Comparison of ENCODE assay signal across 8 mouse cellular contexts in the genomic region with DNA sequence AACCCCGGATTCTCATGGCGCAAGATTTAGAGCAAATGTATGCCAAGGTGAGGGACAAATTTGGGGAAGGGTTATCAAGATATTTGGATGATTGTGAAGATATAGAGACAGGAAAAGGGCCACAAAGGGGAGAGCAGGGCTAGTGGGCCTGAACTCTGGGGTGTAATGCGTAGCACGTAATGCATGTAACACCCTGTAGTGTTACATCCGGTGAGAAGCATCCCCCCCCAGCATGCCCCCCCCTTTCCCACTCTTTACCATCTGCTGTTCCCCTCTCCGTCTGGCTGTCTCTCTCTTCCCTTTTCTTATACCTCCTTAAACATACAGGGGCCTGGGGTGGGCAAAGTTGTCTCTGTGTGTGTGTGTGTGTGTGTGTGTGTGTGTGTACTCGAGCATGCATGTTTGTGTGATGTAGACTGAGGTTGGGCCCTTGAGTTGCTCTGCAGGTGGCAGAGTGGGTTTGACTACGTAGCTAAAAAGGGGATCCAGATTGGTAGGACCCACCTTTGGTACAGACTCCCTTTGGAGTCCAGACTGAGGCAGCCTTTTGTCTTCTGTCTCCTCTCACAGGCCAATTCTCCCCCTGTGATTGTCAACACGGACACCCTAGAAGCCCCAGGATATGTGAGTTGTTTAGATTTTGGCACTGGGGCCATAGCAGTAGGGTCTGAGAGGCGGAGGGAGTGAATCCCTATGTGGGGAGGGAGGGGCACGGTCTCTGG. TPM values are rescaled to one million over a fixed set of nuclear protein-coding genes. Genes with fewer than 3 reads are reported as not detected.
DNase-seq lines count a peak whose midpoint lies in the region; ATAC-seq and TF ChIP-seq lines count a peak whose summit lies in the region.
"Had no signal": no experiment of that assay in that cellular context is flagged by ENCODE, and none has a peak within 500 bp of the region (broad histone marks: within the 10 kb centered on the region; RNA-seq: fewer than 3 reads in every experiment).

No protein-coding gene starts in this region.

- H3K4me1 ChIP-seq in liver, embryonic 12.5 days: peaks cover 45% of the 10 kb centered on the region
- H3K4me1 ChIP-seq in liver, postnatal 0 days (ENCODE audit: insufficient read depth): peaks cover 7% of the 10 kb centered on the region
- peaks cover 34% of the 10 kb centered on the region for H3K4me1 ChIP-seq in forebrain, embryonic 11.5 days (replicated peaks; ENCODE audit: control insufficient read depth, insufficient read depth, low read length)
- H3K4me1 ChIP-seq in limb, embryonic 10.5 days: peaks cover 57% of the 10 kb centered on the region

- peak overlapping the region; percentile 54; the same call in 1 of the 2 replicates for H3K4me2 ChIP-seq in liver, embryonic 12.5 days
- no peak overlapping the region; the same call in 1 of the 2 replicates for H3K4me2 ChIP-seq in liver, postnatal 0 days (ENCODE audit: low read depth, low read length)
- H3K4me2 ChIP-seq in forebrain, embryonic 11.5 days (ENCODE audit: low read depth, low read length, severe bottlenecking): peak overlapping the region; percentile 51

- TF ChIP-seq EP300 in liver, postnatal 0 days (IDR thresholded peaks at IDR 0.05; ENCODE audit: low read depth): no peak

- ATAC-seq in liver, embryonic 12.5 days: no peak
- no peak for ATAC-seq in liver, postnatal 0 days
- peak; percentile 38 for ATAC-seq in forebrain, embryonic 11.5 days (replicated peaks; ENCODE audit: low FRiP score)

- H3K27ac ChIP-seq in liver, embryonic 12.5 days: no peak overlapping the region
- H3K27ac ChIP-seq in liver, postnatal 0 days (ENCODE audit: low read depth): no peak overlapping the region
- H3K27ac ChIP-seq in forebrain, embryonic 11.5 days (ENCODE audit: low read depth, low read length): peak overlapping the region; percentile 83
- H3K27ac ChIP-seq in limb, embryonic 10.5 days: peak overlapping the region; percentile 81
- H3K27ac ChIP-seq: macrophage had no signal

- no peak for DNase-seq in liver, postnatal 0 days
- peak; percentile 69 for DNase-seq in forebrain, embryonic 11.5 days (ENCODE audit: low spot score)
- DNase-seq in limb, embryonic 10.5 days (ENCODE audit: low spot score): no peak
- DNase-seq in splenic B cell, adult 2 months (ENCODE audit: low read depth, low spot score): peak; percentile 73
- no peak for DNase-seq in embryo, embryonic 11 days
- DNase-seq in ovary, adult 18-20 months (ENCODE audit: low spot score): no peak

- TF ChIP-seq CTCF in liver, postnatal 0 days (IDR thresholded peaks at IDR 0.05; ENCODE audit: low read depth): no peak

- WGBS in liver, embryonic 12.5 days (ENCODE audit: insufficient replicate concordance): 62% methylated on average over 11 of the region's 11 CpGs
- 53% methylated on average over 10 of the region's 11 CpGs for WGBS in liver, postnatal 0 days (ENCODE audit: insufficient replicate concordance)
- 34% methylated on average over 11 of the region's 11 CpGs for WGBS in forebrain, embryonic 11.5 days
- WGBS in limb, embryonic 10.5 days: 45% methylated on average over 11 of the region's 11 CpGs

- peaks cover 37% of the 10 kb centered on the region for H3K27me3 ChIP-seq in liver, embryonic 12.5 days (replicated peaks)
- no peaks in the 10 kb centered on the region for H3K27me3 ChIP-seq in liver, postnatal 0 days (ENCODE audit: insufficient read depth, low read length)
- H3K27me3 ChIP-seq in forebrain, embryonic 11.5 days (ENCODE audit: control insufficient read depth, insufficient read depth, low read length): no peaks in the 10 kb centered on the region
- H3K27me3 ChIP-seq in limb, embryonic 10.5 days (ENCODE audit: low read depth, poor library complexity, severe bottlenecking): no peaks in the 10 kb centered on the region
- no peaks in the 10 kb centered on the region for H3K27me3 ChIP-seq in splenic B cell, adult 2 months (ENCODE audit: control insufficient read depth, insufficient read depth, low read length, poor library complexity, severe bottlenecking)

- no peaks in the 10 kb centered on the region for H3K9me3 ChIP-seq in liver, embryonic 12.5 days (replicated peaks)
- no peaks in the 10 kb centered on the region for H3K9me3 ChIP-seq in liver, postnatal 0 days (ENCODE audit: low read length)
- no peaks in the 10 kb centered on the region for H3K9me3 ChIP-seq in forebrain, embryonic 11.5 days (ENCODE audit: control insufficient read depth, low read length)
- H3K9me3 ChIP-seq in limb, embryonic 10.5 days (replicated peaks): no peaks in the 10 kb centered on the region

- H3K36me3 ChIP-seq in liver, embryonic 12.5 days: peaks cover 26% of the 10 kb centered on the region
- H3K36me3 ChIP-seq in liver, postnatal 0 days (replicated peaks; ENCODE audit: insufficient read depth, low read length): no peaks in the 10 kb centered on the region
- peaks cover 8% of the 10 kb centered on the region for H3K36me3 ChIP-seq in forebrain, embryonic 11.5 days (ENCODE audit: control insufficient read depth, insufficient read depth, low read length)
- peaks cover 49% of the 10 kb centered on the region for H3K36me3 ChIP-seq in limb, embryonic 10.5 days
- H3K36me3 ChIP-seq in splenic B cell, adult 2 months (ENCODE audit: control insufficient read depth, insufficient read depth, low read length, poor library complexity, severe bottlenecking): no peaks in the 10 kb centered on the region

- no peak overlapping the region for H3K4me3 ChIP-seq in liver, embryonic 12.5 days
- H3K4me3 ChIP-seq in liver, postnatal 0 days (ENCODE audit: low read depth, low read length): no peak overlapping the region
- H3K4me3 ChIP-seq in forebrain, embryonic 11.5 days (ENCODE audit: low read depth, low read length): peak overlapping the region; percentile 14
- H3K4me3 ChIP-seq in limb, embryonic 10.5 days: peak overlapping the region; percentile 51

- no peak overlapping the region for H3K9ac ChIP-seq in liver, embryonic 12.5 days
- no peak overlapping the region for H3K9ac ChIP-seq in liver, postnatal 0 days (replicated peaks)
- peak overlapping the region; percentile 49 for H3K9ac ChIP-seq in forebrain, embryonic 11.5 days (ENCODE audit: low read length)

RNA-seq across cellular contexts. Expression of gene Dlg4, which starts 13.2 kb away (rescaled TPM):
- 2.3 and 2.7 TPM in 2 replicates for polyA plus RNA-seq in liver, embryonic 12.5 days (2016; fragmentation: Nextera tagmentation; extraction: Ambion mirVana)
- polyA plus RNA-seq in liver, postnatal 0 days (2015; fragmentation: Nextera tagmentation; extraction: Ambion mirVana): 0.58 and 0.61 TPM in 2 replicates
- 18.2 and 21.5 TPM in 2 replicates for polyA plus RNA-seq in forebrain, embryonic 11.5 days (2014; fragmentation: Nextera tagmentation; extraction: Ambion mirVana)
- polyA plus RNA-seq in limb, embryonic 10.5 days (2016; fragmentation: Nextera tagmentation; extraction: Ambion mirVana): 8.8 and 12.9 TPM in 2 replicates

RNA-seq across cellular contexts. Expression of gene Acadvl, which starts 14.8 kb away (rescaled TPM):
- 89.9 and 91.3 TPM in 2 replicates for polyA plus RNA-seq in liver, embryonic 12.5 days (2016; fragmentation: Nextera tagmentation; extraction: Ambion mirVana)
- 345 and 367 TPM in 2 replicates for polyA plus RNA-seq in liver, postnatal 0 days (2015; fragmentation: Nextera tagmentation; extraction: Ambion mirVana)
- 44.0 and 47.6 TPM in 2 replicates for polyA plus RNA-seq in forebrain, embryonic 11.5 days (2014; fragmentation: Nextera tagmentation; extraction: Ambion mirVana)
- polyA plus RNA-seq in limb, embryonic 10.5 days (2016; fragmentation: Nextera tagmentation; extraction: Ambion mirVana): 36.4 and 52.1 TPM in 2 replicates

RNA-seq across cellular contexts. Expression of gene Asgr1, which starts 23.9 kb away (rescaled TPM):
- polyA plus RNA-seq in liver, embryonic 12.5 days (2016; fragmentation: Nextera tagmentation; extraction: Ambion mirVana): 0.51 and 0.63 TPM in 2 replicates
- polyA plus RNA-seq in liver, postnatal 0 days (2015; fragmentation: Nextera tagmentation; extraction: Ambion mirVana): 458 and 462 TPM in 2 replicates
- 0.88 and 0.99 TPM in 2 replicates for polyA plus RNA-seq in forebrain, embryonic 11.5 days (2014; fragmentation: Nextera tagmentation; extraction: Ambion mirVana)
- 0.71 and 0.74 TPM in 2 replicates for polyA plus RNA-seq in limb, embryonic 10.5 days (2016; fragmentation: Nextera tagmentation; extraction: Ambion mirVana)
- polyA plus RNA-seq: macrophage had no signal

RNA-seq across cellular contexts. Expression of gene Dvl2, which starts 29.6 kb away (rescaled TPM):
- 13.4 and 13.7 TPM in 2 replicates for polyA plus RNA-seq in liver, embryonic 12.5 days (2016; fragmentation: Nextera tagmentation; extraction: Ambion mirVana)
- polyA plus RNA-seq in liver, postnatal 0 days (2015; fragmentation: Nextera tagmentation; extraction: Ambion mirVana): 2.7 and 3.4 TPM in 2 replicates
- 43.9 and 47.6 TPM in 2 replicates for polyA plus RNA-seq in forebrain, embryonic 11.5 days (2014; fragmentation: Nextera tagmentation; extraction: Ambion mirVana)
- polyA plus RNA-seq in limb, embryonic 10.5 days (2016; fragmentation: Nextera tagmentation; extraction: Ambion mirVana): 65.2 and 70.6 TPM in 2 replicates

RNA-seq across cellular contexts. Expression of gene Phf23, which starts 34.4 kb away (rescaled TPM):
- polyA plus RNA-seq in liver, embryonic 12.5 days (2016; fragmentation: Nextera tagmentation; extraction: Ambion mirVana): 39.5 and 40.9 TPM in 2 replicates
- 19.5 and 25.5 TPM in 2 replicates for polyA plus RNA-seq in liver, postnatal 0 days (2015; fragmentation: Nextera tagmentation; extraction: Ambion mirVana)
- polyA plus RNA-seq in forebrain, embryonic 11.5 days (2014; fragmentation: Nextera tagmentation; extraction: Ambion mirVana): 61.4 and 63.0 TPM in 2 replicates
- polyA plus RNA-seq in limb, embryonic 10.5 days (2016; fragmentation: Nextera tagmentation; extraction: Ambion mirVana): 101 and 106 TPM in 2 replicates

Comparison
In these comparisons a context has a peak if more than half of its experiments do, and no peak if none do; other contexts are left out.
1. RNA of gene Asgr1, which starts 23.9 kb away (polyA plus RNA-seq): 458 to 462 TPM in liver, postnatal 0 days; 0.88 to 0.99 TPM in forebrain, embryonic 11.5 days, 0.71 to 0.74 TPM in limb, embryonic 10.5 days and 0.51 to 0.63 TPM in liver, embryonic 12.5 days; every median in the first group is over 100 times any median in the second.
2. H3K27ac ChIP-seq: peak in forebrain, embryonic 11.5 days (single experiment) and limb, embryonic 10.5 days (single experiment); none in liver, embryonic 12.5 days (single experiment) and liver, postnatal 0 days (single experiment).
3. H3K4me3 ChIP-seq: peak in forebrain, embryonic 11.5 days (single experiment) and limb, embryonic 10.5 days (single experiment); none in liver, embryonic 12.5 days (single experiment) and liver, postnatal 0 days (single experiment).
4. DNase-seq: peak in forebrain, embryonic 11.5 days (single experiment) and splenic B cell, adult 2 months (single experiment); none in liver, postnatal 0 days (single experiment), limb, embryonic 10.5 days (single experiment), embryo, embryonic 11 days (single experiment) and ovary, adult 18-20 months (single experiment).